Mouse (Mus musculus) adrenal gland, postnatal 14 days (tissue): ENCODE results near the gene Olfr1307. TPM values are rescaled to one million over a fixed set of nuclear protein-coding genes. Genes with fewer than 3 reads are reported as not detected.

Experiments
- DNase-seq: peaks from one replicate; pipeline ENCODE4 v3.0.0; 2021; ENCODE audit warnings: mixed read lengths
- long read RNA-seq, 2 experiments: library from polyadenylated mRNA; stranded (forward); transcript quantifications; one replicate each; pipeline ENCODE4 v2.0.0; 2021
- total RNA-seq: library from RNA; stranded (reverse); gene quantifications from 2 replicates; pipeline ENCODE4 v1.2.3, GENCODE M21; 2021

Gene Olfr1307
- 0.04 TPM in 1 of 2 replicates, not detected in the other for total RNA-seq
- long read RNA-seq, experiment 1 = 0 reads
- long read RNA-seq, experiment 2 = 0 reads

- no peak for DNase-seq
Measured at GRCm38 (mm10) chr2:111949340-111949739, at the start of gene Olfr1307. Olfr1307 (minus strand) TSS chr2:111949440.

GRCm38 (mm10) chr2:111990181-111990580 is 40.9 kb upstream of the Olfr1307 start, which contains the start of gene Olfr1309:
Olfr1309 (minus strand) TSS chr2:111990281.
- no peak for DNase-seq

GRCm38 (mm10) chr2:111964844-111965243 is 15.6 kb upstream of the Olfr1307 start, which contains the start of gene Olfr1308:
Olfr1308 (minus strand) TSS chr2:111964944.
- DNase-seq = no peak

GRCm38 (mm10) chr2:111916171-111916570 is 33.1 kb downstream of the Olfr1307 start, which contains the start of gene Olfr1306:
Olfr1306 (minus strand) TSS chr2:111916271.
- DNase-seq = no peak

Other genes starting within 250 kb of the Olfr1307 start
- gene Olfr1301, start 198.4 kb downstream of the Olfr1307 start, total RNA-seq = not detected in 2 replicates
- not detected in 2 replicates for gene Olfr1302, start 172.0 kb downstream of the Olfr1307 start, total RNA-seq
- gene Olfr1303, start 129.1 kb downstream of the Olfr1307 start, total RNA-seq = not detected in 2 replicates
- not detected in 2 replicates for gene Olfr1305, start 72.3 kb downstream of the Olfr1307 start, total RNA-seq
- gene Olfr1306, start 33.2 kb downstream of the Olfr1307 start, total RNA-seq = not detected in 2 replicates
- gene Olfr1308, start 15.5 kb upstream of the Olfr1307 start, total RNA-seq = not detected in 2 replicates
- not detected in 2 replicates for gene Olfr1309, start 40.8 kb upstream of the Olfr1307 start, total RNA-seq
- gene Olfr1310, start 63.3 kb upstream of the Olfr1307 start, total RNA-seq = not detected in 2 replicates
- not detected in 2 replicates for gene Olfr1311, start 75.0 kb upstream of the Olfr1307 start, total RNA-seq
- not detected in 2 replicates for gene Olfr1312, start 100.8 kb upstream of the Olfr1307 start, total RNA-seq
- not detected in 2 replicates for gene Olfr1313, start 128.4 kb upstream of the Olfr1307 start, total RNA-seq
- gene Olfr1314, start 147.3 kb upstream of the Olfr1307 start, total RNA-seq = not detected in 2 replicates
- not detected in 2 replicates for gene Olfr1315-ps1, start 166.0 kb upstream of the Olfr1307 start, total RNA-seq
- not detected in 2 replicates for gene Olfr1316, start 185.5 kb upstream of the Olfr1307 start, total RNA-seq
- gene Olfr1317, start 190.9 kb upstream of the Olfr1307 start, total RNA-seq = not detected in 2 replicates
- gene Olfr1318, start 204.8 kb upstream of the Olfr1307 start, total RNA-seq = not detected in 2 replicates